Mouse (Mus musculus) lung, adult 2 months (tissue): Measurements from ENCODE around the gene Lhb.

ENCODE experiments used
- CTCF ChIP-seq: fragments of 200-500 bp; IDR thresholded peaks from 2 replicates; pipeline ENCODE4 v1.5.1; 2011; ENCODE audit warnings: mild to moderate bottlenecking, low read length, control low read depth; ENCODE audit not compliant: insufficient read depth
- POLR2A ChIP-seq: fragments of 200-500 bp; IDR thresholded peaks from 2 replicates; pipeline ENCODE4 v1.6.1; 2011; ENCODE audit warnings: low read depth, mild to moderate bottlenecking, control low read depth, low read length, borderline replicate concordance; ENCODE audit errors: extremely low read depth

GRCm38 (mm10) chr7:45376057-45376456 is 44.6 kb upstream of the Lhb start:
- TF ChIP-seq POLR2A (no peak), CTCF (no peak)
